Mouse (Mus musculus) small intestine, adult 2 months (tissue): ENCODE data around the gene Cd163.

Source experiments
- CTCF ChIP-seq: fragments of 200-500 bp; IDR thresholded peaks from 2 replicates; pipeline ENCODE4 v1.5.1; 2012; ENCODE audit warnings: low read depth, mild to moderate bottlenecking, control low read depth, inconsistent platforms, low read length, moderate library complexity, mixed read lengths; ENCODE audit not compliant: insufficient replicate concordance, insufficient read length; ENCODE audit errors: extremely low read depth
- POLR2A ChIP-seq: fragments of 200-500 bp; IDR thresholded peaks from 2 replicates; pipeline ENCODE4 v1.6.1; 2012; ENCODE audit warnings: low read depth, mild to moderate bottlenecking, control low read depth, inconsistent platforms, low read length, moderate library complexity

- no peak for TF ChIP-seq POLR2A
- TF ChIP-seq CTCF: no peak
Measured at GRCm38 (mm10) chr6:124278291-124278690, 26.2 kb upstream of the Cd163 start.
